Mouse (Mus musculus) liver (tissue): ENCODE measurements around the gene Prpf4.
A peak's percentile ranks its signal among the peaks of the same experiment; 100 is the strongest.

ENCODE experiments used
- DNase-seq: peaks from one replicate; pipeline ENCODE4 v3.0.0-alpha.2; 2020; ENCODE audit warnings: mixed read lengths

The Prpf4 gene

DNA sequence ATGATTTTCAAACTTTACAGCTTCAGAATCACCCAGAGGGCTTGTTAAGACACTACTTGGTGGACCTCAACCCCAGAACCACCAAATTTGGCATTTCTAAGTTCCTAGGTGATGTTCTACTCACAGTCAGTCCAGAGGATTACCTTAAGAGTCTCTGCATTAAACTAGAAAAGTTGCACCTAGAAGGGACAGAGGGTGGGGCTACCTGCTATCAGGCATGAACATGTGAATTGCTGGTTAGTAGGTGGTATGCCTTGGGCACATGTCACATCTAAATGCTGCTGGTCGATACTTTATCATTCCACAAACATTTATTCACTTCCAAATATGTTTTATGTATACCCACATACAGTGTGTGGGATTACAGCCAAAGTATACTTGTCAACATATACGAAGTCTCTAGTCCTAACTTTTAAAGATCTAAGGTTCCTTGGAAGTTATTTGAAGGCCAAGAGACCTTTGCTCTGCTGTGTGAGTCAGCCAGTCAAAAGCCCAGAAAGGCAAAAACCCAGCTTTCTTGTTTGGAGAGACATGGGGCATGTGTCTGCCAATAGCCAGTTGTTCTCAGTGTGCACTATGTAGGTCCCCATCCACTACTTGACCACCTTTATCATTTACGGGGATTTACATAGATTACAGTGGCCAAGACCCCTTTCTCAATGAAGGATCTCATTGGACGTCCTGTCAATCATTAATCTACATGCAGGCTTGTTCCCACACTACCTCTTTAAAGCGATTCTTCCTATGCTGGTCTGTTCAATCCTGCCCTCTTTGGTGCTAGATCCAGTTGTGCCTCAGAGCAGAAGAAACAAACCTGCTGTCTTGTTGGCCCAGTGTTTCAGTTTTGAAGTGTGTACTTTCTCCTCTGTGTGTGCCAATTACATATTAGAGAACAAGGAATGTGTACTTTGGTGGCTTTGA is 18.7 kb upstream of the Prpf4 start:
- no peak for DNase-seq

DNA sequence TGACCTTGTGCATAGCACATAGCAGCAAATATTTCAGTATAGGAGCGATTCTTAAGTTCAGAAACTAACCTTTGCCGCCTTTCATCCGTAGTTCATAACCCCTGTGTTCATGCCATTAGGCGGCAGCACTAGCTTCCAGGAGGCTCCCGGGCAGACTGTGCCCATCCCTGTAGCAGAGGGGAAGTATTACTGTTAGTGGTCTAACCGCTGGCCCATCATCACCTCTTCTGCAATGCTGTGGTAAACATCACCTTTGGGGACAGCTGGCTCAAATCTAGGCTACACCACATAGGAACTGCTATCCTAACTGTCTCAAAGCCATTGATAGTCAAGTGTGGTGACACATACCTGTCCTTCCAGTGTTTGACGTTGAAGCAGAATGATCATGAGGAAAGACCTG is 16.7 kb upstream of the Prpf4 start:
- DNase-seq = no peak

GRCm38 (mm10) chr4:62393459-62393858 is 15.1 kb upstream of the Prpf4 start:
- no peak for DNase-seq

DNA sequence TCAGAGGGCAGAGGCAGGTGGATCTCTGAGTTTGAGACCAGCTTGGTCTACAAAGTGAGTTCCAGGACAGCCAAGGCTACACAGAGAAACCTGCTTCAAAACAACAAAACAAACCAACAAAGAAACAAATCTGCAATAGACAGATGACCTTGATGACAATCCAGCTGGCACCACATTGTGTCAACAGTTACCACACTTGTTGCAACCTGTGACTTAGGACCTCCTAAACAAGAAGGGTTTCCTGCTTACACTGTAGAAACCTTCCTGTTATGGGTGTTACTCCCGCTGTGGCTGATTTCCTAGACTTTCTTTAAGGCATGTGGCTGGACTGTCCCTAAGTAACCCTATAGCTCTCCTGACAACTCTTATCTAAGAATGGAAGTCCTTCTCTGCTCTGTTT is 12.8 kb upstream of the Prpf4 start:
- no peak for DNase-seq

DNA sequence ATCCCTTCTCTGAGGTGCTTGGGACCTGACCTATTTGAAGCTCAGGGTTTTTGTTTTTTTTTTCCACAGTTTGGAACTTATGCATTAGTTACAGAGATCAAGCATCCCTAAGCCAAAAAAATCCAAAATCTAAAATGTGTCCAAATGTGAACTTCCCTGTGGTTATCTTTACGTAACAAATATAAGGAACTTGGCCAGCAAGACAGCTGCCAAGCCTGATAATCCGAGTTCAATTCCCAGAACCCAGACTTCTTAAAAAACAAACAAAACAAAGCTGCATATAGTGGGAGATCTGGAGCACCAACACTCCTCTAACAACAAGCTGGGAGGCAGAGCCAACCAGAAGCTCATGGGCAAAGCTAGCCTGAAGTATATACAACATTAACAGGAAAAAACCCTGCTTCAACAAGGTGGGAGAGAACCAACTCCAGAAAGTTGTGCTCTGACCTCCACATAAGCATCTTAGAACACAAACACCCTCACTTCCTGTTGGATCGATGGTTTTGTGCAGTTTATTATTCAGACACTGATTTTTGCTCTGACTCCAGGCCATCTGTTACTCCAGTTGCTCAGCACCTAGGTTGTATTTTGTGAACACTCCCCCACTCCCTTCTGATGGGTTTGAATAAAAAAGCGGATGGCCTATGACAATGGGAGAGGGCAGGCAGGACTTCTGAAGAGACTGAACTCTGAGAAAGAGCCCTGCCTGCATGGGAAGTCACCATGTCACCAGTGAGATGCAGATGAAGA is 10.8 kb upstream of the Prpf4 start:
- no peak for DNase-seq

DNA sequence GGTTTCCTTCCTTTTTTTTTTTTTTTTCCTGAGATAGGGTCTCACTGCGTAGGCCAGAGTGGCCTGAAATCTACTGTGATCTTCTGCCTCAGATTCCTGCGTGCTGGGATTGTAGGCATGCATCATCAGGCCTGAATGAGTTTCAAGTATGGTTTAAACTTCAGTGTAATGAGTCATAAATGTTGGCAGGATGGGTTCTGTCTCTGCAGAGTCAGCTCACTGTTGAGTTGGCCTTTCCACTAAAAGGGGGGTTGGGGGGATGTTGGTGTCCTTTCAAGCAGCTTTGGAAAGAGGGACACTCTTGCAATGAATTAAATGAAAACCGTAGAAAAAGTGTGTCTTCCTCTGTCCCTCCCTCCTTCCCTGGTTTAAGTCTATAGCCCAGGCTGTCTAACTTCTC is 9.6 kb upstream of the Prpf4 start:
- no peak for DNase-seq

DNA sequence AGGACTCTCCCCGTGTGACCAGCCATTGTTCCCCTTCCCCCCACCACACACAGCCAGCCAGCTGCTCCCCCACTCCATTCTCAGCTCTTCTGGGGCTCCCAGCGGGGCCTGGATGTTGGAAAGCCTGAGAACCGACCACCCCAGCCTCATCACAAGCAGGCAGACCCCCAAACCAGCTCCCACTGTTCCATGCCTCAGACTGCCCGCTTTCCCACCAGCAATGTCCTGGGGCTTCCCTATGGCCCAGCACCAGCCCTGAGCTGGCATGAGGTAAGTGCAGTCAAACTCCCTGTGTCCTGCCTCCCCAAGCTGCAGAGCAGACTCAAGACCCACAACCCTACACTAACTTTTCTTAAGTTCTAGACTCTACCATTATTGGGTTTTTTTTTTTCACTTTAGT is 2.5 kb upstream of the Prpf4 start:
- DNase-seq = no peak

DNA sequence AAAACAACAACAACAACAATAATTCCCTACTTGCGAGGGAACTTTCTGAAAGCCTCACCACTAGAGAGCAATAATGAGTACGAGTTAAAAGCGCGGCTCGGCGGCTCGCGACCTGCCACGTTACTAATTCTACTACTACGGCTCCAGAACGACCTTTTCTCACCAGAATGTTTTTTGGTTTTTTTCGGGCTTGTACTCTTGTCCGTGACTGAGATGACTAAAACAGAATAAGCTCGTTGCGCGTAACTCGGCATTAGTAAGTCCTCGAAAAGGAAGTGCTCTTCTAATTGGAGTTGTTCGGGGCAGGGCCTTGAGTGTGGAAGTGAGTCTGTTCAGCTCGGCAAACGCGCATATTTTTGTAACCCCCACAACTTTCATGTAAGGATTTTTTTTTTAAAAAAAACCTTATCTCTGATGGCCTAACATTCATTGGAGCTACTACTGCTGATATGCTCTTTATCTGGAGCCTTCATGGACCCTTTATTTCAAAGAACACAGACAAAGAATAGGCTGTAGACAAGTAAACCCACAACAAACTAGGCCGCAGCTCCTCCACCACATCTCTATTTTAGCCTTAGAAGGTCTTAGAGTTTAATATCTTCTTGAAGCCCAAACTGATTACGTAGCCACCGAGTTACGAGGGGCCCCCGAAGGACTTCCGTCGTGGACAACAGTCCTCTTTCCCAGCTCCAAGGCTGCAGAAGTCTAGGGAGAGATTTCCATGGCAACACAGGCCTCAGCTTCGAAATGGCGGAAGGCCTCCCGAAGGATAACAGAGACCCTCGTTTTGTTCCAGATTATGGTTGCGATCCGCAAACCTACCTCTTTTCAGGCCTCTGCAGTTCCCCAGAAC is 641 bp upstream of the Prpf4 start:
- peak; percentile 76 for DNase-seq

DNA sequence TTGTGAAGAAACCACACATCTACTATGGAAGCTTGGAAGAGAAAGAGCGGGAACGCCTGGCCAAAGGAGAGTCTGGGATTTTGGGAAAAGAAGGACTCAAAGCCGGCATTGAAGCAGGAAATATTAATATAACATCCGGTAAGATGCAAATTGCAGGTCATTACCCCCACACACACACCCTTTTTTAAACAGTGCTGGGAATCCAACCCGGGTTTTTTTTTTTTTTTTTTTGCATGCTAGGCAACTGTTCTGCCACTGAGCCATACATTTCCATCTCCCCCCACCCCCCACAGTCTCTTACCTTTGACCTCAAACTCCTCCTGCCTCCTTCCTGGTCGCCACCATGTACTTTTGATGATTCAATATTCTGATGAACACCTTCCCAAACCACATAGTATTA is 1.0 kb downstream of the Prpf4 start:
- no peak for DNase-seq

GRCm38 (mm10) chr4:62410325-62410724 is 1.7 kb downstream of the Prpf4 start:
- no peak for DNase-seq

GRCm38 (mm10) chr4:62411606-62412005 is 3.0 kb downstream of the Prpf4 start:
- no peak for DNase-seq

GRCm38 (mm10) chr4:62418448-62418847 is 9.9 kb downstream of the Prpf4 start:
- no peak for DNase-seq

- DNase-seq = no peak
These were observed 10.5 kb downstream of the Prpf4 start for GRCm38 (mm10) chr4:62419091-62419490.

- DNase-seq = no peak
These were observed 17.3 kb downstream of the Prpf4 start for GRCm38 (mm10) chr4:62425891-62426290.

DNA sequence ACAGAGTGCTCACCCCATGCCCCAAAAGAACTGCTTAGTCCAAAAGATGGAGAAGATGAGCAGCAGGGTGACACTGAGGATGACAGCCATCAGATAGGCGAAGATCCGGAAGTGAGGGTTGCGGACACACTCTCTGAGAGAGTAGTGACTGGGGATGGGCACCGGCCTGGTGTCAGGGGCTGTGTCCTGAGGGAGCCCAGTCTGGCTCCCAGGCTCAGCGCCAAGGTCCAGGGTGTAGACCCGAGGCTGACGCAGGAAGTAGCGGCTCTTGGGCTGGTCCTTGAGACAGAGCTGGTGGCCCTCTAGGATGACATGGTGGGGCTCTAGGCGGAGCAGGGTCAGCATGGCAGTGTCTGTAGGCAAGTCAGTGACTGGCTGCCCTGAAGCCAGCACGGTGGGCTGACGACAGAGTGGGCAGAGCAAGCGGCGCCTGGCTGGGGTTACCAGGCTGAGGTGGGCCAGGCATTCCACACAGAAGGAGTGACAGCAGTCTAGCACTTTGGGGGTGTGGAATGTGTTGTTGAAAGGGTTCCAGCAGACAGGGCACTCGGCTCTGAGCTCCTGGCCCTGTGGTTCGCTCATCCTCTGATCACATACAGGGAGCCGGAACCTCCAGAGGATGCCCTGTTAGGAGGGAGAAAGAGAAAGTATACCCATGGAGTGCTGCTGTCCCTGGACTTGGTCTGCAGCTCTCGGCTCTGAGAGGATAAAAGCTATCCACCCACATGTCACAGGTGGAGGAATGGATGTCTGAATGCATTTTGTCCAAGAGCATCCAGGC is 19.6 kb downstream of the Prpf4 start:
- no peak for DNase-seq

DNA sequence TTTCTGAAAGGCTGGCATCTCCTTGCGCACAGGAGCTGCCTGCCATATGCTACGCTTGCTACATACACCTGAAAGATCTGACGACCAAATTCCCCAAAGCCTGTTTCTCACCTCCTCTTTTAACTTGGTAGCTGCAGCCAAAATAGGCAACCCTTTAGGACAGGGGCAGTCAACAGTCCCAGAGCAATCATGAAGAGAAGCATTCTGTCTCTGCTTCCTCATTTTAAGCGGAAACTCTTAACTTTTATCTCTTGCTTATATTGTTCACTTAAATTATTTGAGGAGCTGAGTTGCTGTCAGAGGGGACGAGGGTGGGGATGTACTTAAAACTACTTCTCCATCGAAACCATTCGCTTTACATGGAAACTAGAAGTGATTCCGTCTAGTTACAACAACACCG is 21.0 kb downstream of the Prpf4 start:
- no peak for DNase-seq

DNA sequence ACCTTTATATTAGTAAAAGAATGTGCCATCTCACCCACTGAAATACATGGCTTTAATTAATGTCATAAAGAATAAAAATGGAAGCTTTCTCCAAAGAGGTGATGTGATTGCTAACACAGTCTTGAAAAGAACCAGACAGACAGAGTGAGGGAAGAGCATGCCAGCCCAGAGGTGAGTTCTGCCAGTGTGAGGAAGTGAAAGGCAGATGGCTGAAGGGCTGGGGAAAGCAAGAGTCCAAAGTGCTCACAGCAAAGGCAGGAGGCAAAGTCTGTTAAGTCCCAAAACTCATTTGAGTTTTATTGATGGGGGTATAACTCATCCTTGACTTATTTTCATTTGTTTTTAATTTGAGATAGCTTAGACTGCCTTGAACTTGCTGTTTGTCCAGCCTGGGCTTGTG is 22.1 kb downstream of the Prpf4 start:
- DNase-seq = no peak

- DNase-seq = peak; percentile 84
These were observed 22.9 kb downstream of the Prpf4 start for GRCm38 (mm10) chr4:62431522-62431921.

- no peak for DNase-seq
These were observed 25.6 kb downstream of the Prpf4 start for GRCm38 (mm10) chr4:62433939-62434870.

- no peak for DNase-seq
These were observed 26.5 kb downstream of the Prpf4 start, which contains the start of gene Rnf183 for GRCm38 (mm10) chr4:62435081-62435480. Gene Rnf183 (minus strand): TSS chr4:62435252.

DNA sequence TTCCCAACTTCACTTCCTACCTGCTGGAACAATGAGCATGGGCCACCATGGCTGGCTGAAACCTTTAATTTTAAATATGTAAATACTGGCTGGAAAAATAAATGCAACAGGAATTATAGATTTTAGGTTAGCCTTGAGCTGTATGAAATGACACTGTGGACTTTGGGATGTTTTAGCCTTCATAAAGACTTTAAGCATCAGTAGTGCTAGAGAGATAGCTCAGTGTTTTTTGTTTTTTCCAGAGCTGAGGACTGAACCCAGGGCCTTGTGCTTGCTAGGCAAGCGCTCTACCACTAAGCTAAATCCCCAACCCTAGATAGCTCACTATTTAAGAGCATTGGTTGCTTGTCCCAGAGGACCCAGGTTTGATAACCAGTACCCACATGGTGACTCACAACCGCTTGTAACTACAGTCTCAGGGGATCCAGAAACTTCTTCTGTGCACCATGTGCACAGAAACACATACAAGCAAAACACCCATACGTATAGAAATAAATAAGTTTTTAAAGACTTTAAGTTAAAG is 28.7 kb downstream of the Prpf4 start:
- no peak for DNase-seq
